Mouse (Mus musculus): ENCODE measurements around the gene Siglech. TPM values are rescaled to one million over a fixed set of nuclear protein-coding genes. Genes with fewer than 3 reads are reported as not detected.
"Not testable (repeated sequence)": the region's sequence is repeated elsewhere in the genome, so short reads cannot be mapped to it uniquely, and the experiment has no call there.

The Siglech gene
- polyA plus RNA-seq, 1 experiment from 2014 or later = 1.8 TPM

GRCm38 (mm10) chr7:55759346-55759745, 8.6 kb upstream of the Siglech start:
- no peak overlapping the region for H3K27ac ChIP-seq (replicated peaks; ENCODE audit: low read depth, low read length)
- no peaks in the 10 kb centered on the region for H3K9me3 ChIP-seq (ENCODE audit: control insufficient read depth, low read length)
- DNase-seq = peak; percentile 4
- no peaks in the 10 kb centered on the region for H3K4me1 ChIP-seq (ENCODE audit: control insufficient read depth, insufficient read depth, low read length)
- H3K9ac ChIP-seq (replicated peaks; ENCODE audit: low read length) = no peak overlapping the region
- no peak for ATAC-seq (ENCODE audit: low FRiP score, low TSS enrichment)
- WGBS = 37% methylated on average over 3 of the region's 3 CpGs
- no peaks in the 10 kb centered on the region for H3K36me3 ChIP-seq (ENCODE audit: control insufficient read depth, insufficient read depth, low read length)
- H3K27me3 ChIP-seq (ENCODE audit: control insufficient read depth, insufficient read depth, low read length) = no peaks in the 10 kb centered on the region
- H3K4me2 ChIP-seq (ENCODE audit: low read length) = no peak overlapping the region
- no peak overlapping the region for H3K4me3 ChIP-seq (replicated peaks; ENCODE audit: low read depth, low read length)

GRCm38 (mm10) chr7:55780011-55780410, 12.0 kb downstream of the Siglech start:
- 65% methylated on average over 4 of the region's 4 CpGs for WGBS
- ATAC-seq (ENCODE audit: low FRiP score, low TSS enrichment) (no peak), DNase-seq (peak; percentile 12)
- H3K4me1 ChIP-seq (ENCODE audit: control insufficient read depth, insufficient read depth, low read length) = no peaks in the 10 kb centered on the region
- H3K27me3 ChIP-seq (ENCODE audit: control insufficient read depth, insufficient read depth, low read length) = no peaks in the 10 kb centered on the region
- no peak overlapping the region for H3K27ac ChIP-seq (replicated peaks; ENCODE audit: low read depth, low read length)
- H3K4me3 ChIP-seq (replicated peaks; ENCODE audit: low read depth, low read length) = no peak overlapping the region
- H3K9me3 ChIP-seq (ENCODE audit: control insufficient read depth, low read length) = no peaks in the 10 kb centered on the region
- H3K9ac ChIP-seq (replicated peaks; ENCODE audit: low read length) = no peak overlapping the region
- H3K36me3 ChIP-seq (ENCODE audit: control insufficient read depth, insufficient read depth, low read length) = no peaks in the 10 kb centered on the region
- no peak overlapping the region for H3K4me2 ChIP-seq (ENCODE audit: low read length)

DNA sequence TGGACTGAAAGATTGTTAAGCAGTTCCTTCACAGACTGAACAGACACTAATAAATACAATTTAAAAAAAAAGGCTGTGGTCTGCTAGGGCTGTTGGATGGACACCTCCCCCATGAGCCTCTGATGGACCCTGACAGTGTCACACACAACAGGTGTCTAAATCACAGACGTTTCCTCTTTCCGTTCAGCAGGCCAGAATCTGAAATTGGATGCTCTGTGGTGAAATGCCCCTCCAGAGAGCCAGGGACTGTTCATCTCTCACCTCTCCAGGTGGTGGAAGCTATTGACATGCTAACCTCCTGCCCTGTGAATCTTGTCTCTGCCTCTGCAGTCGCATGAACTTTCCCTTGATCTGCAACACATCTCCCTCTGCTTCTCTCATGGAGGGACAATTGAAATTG, 14.5 kb downstream of the Siglech start:
- Histone ChIP-seq H3K27ac (replicated peaks; ENCODE audit: low read depth, low read length) (no peak overlapping the region), H3K9ac (replicated peaks; ENCODE audit: low read length) (no peak overlapping the region), H3K27me3 (ENCODE audit: control insufficient read depth, insufficient read depth, low read length) (no peaks in the 10 kb centered on the region), H3K4me1 (ENCODE audit: control insufficient read depth, insufficient read depth, low read length) (no peaks in the 10 kb centered on the region), H3K4me3 (replicated peaks; ENCODE audit: low read depth, low read length) (no peak overlapping the region), H3K4me2 (ENCODE audit: low read length) (no peak overlapping the region), H3K9me3 (ENCODE audit: control insufficient read depth, low read length) (no peaks in the 10 kb centered on the region), H3K36me3 (ENCODE audit: control insufficient read depth, insufficient read depth, low read length) (no peaks in the 10 kb centered on the region)
- no peak for DNase-seq
- ATAC-seq (ENCODE audit: low FRiP score, low TSS enrichment) = no peak
- WGBS = 72% methylated on average over 3 of the region's 3 CpGs

GRCm38 (mm10) chr7:55784580-55784979, 16.6 kb downstream of the Siglech start:
- WGBS = 87% methylated on average over 3 of the region's 3 CpGs
- no peak overlapping the region for H3K4me3 ChIP-seq (replicated peaks; ENCODE audit: low read depth, low read length)
- no peak overlapping the region for H3K27ac ChIP-seq (replicated peaks; ENCODE audit: low read depth, low read length)
- H3K36me3 ChIP-seq (ENCODE audit: control insufficient read depth, insufficient read depth, low read length) = no peaks in the 10 kb centered on the region
- H3K4me2 ChIP-seq (ENCODE audit: low read length) = no peak overlapping the region
- H3K4me1 ChIP-seq (ENCODE audit: control insufficient read depth, insufficient read depth, low read length) = no peaks in the 10 kb centered on the region
- no peak for ATAC-seq (ENCODE audit: low FRiP score, low TSS enrichment)
- H3K9me3 ChIP-seq (ENCODE audit: control insufficient read depth, low read length) = no peaks in the 10 kb centered on the region
- no peaks in the 10 kb centered on the region for H3K27me3 ChIP-seq (ENCODE audit: control insufficient read depth, insufficient read depth, low read length)
- DNase-seq = no peak
- H3K9ac ChIP-seq (replicated peaks; ENCODE audit: low read length) = no peak overlapping the region

GRCm38 (mm10) chr7:55790586-55790985, 22.6 kb downstream of the Siglech start:
- not testable (repeated sequence) for H3K9ac ChIP-seq (replicated peaks; ENCODE audit: low read length)

DNA sequence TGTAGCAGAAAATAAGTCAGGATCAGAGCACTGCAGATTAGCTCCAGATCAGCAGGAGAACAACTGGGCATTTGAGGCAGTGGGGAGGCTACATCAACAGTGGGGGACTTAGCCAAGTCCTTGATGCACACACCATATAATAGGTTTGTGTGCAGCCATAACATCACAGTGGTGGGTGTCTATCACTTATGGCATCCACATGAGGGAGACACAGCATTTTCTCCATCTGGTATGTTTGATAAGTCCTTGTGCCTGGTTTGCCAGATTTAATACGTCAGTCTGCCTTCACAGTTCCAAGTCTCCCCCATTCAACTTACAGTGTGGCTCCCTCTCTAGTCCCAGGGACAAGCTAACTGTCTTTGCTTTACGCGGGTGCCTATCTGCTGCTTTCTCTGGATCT, 24.3 kb downstream of the Siglech start:
- Histone ChIP-seq H3K36me3 (ENCODE audit: control insufficient read depth, insufficient read depth, low read length) (peaks cover 14% of the 10 kb centered on the region), H3K4me1 (ENCODE audit: control insufficient read depth, insufficient read depth, low read length) (peaks cover 6% of the 10 kb centered on the region; the same call in 1 of the 2 replicates), H3K27ac (replicated peaks; ENCODE audit: low read depth, low read length) (no peak overlapping the region), H3K9ac (replicated peaks; ENCODE audit: low read length) (no peak overlapping the region), H3K27me3 (ENCODE audit: control insufficient read depth, insufficient read depth, low read length) (no peaks in the 10 kb centered on the region), H3K9me3 (ENCODE audit: control insufficient read depth, low read length) (no peaks in the 10 kb centered on the region), H3K4me2 (ENCODE audit: low read length) (no peak overlapping the region), H3K4me3 (replicated peaks; ENCODE audit: low read depth, low read length) (no peak overlapping the region)
- DNase-seq = peak; percentile 4
- no peak for ATAC-seq (ENCODE audit: low FRiP score, low TSS enrichment)
- 43% methylated on average over 3 of the region's 3 CpGs for WGBS

More at GRCm38 (mm10) chr7:55790586-55790985, 22.6 kb downstream of the Siglech start:
- H3K27ac ChIP-seq (replicated peaks; ENCODE audit: low read depth, low read length); H3K27me3 ChIP-seq (ENCODE audit: control insufficient read depth, insufficient read depth, low read length); H3K36me3 ChIP-seq (ENCODE audit: control insufficient read depth, insufficient read depth, low read length); ATAC-seq (ENCODE audit: low FRiP score, low TSS enrichment); DNase-seq; H3K4me2 ChIP-seq (ENCODE audit: low read length); H3K9me3 ChIP-seq (ENCODE audit: control insufficient read depth, low read length); H3K4me3 ChIP-seq (replicated peaks; ENCODE audit: low read depth, low read length); H3K4me1 ChIP-seq (ENCODE audit: control insufficient read depth, insufficient read depth, low read length): not testable (repeated sequence)
- WGBS = 80% methylated on average over 5 of the region's 5 CpGs

GRCm38 (mm10) chr7:55793236-55793951, 25.4 kb downstream of the Siglech start:
- peak overlapping the region; percentile 73 for H3K4me3 ChIP-seq (replicated peaks; ENCODE audit: low read depth, low read length)

GRCm38 (mm10) chr7:55793952-55794603, 26.1 kb downstream of the Siglech start, which contains the start of gene Tubgcp5:
TSS of gene Tubgcp5 (plus strand) at chr7:55794154.
- peak within 1 kb of the TSS; percentile 85 for H3K4me2 ChIP-seq (ENCODE audit: low read length)
- DNase-seq (peak; percentile 99), ATAC-seq (ENCODE audit: low FRiP score, low TSS enrichment) (peak; percentile 99)
- H3K9ac ChIP-seq (replicated peaks; ENCODE audit: low read length) = peak within 1 kb of the TSS; percentile 88
- H3K4me3 ChIP-seq (replicated peaks; ENCODE audit: low read depth, low read length) = peak within 1 kb of the TSS; percentile 73
- no peaks in the 10 kb centered on the region for H3K27me3 ChIP-seq (ENCODE audit: control insufficient read depth, insufficient read depth, low read length)
- peaks cover 32% of the 10 kb centered on the region for H3K36me3 ChIP-seq (ENCODE audit: control insufficient read depth, insufficient read depth, low read length)
- WGBS = under 1% methylated on average over 51 of the region's 51 CpGs
- H3K27ac ChIP-seq (replicated peaks; ENCODE audit: low read depth, low read length) = peak within 1 kb of the TSS; percentile 84
- H3K4me1 ChIP-seq (ENCODE audit: control insufficient read depth, insufficient read depth, low read length) = peaks cover 6% of the 10 kb centered on the region; the same call in 1 of the 2 replicates
- no peaks in the 10 kb centered on the region for H3K9me3 ChIP-seq (ENCODE audit: control insufficient read depth, low read length)

More at GRCm38 (mm10) chr7:55793236-55793951, 25.4 kb downstream of the Siglech start:
- Histone ChIP-seq H3K9ac (replicated peaks; ENCODE audit: low read length) (peak overlapping the region; percentile 88), H3K9me3 (ENCODE audit: control insufficient read depth, low read length) (no peaks in the 10 kb centered on the region), H3K4me1 (ENCODE audit: control insufficient read depth, insufficient read depth, low read length) (peaks cover 6% of the 10 kb centered on the region; the same call in 1 of the 2 replicates), H3K27me3 (ENCODE audit: control insufficient read depth, insufficient read depth, low read length) (no peaks in the 10 kb centered on the region), H3K4me2 (ENCODE audit: low read length) (peak overlapping the region; percentile 85), H3K27ac (replicated peaks; ENCODE audit: low read depth, low read length) (peak overlapping the region; percentile 84), H3K36me3 (ENCODE audit: control insufficient read depth, insufficient read depth, low read length) (peaks cover 25% of the 10 kb centered on the region)
- WGBS = 37% methylated on average over 13 of the region's 13 CpGs
- DNase-seq (no peak), ATAC-seq (ENCODE audit: low FRiP score, low TSS enrichment) (peak; percentile 39)
